Mouse (Mus musculus) T-helper 17 cell (primary cell): Measurements from ENCODE around the gene Gria4.
"Not testable (repeated sequence)": the region's sequence is repeated elsewhere in the genome, so short reads cannot be mapped to it uniquely, and the experiment has no call there.

Experiments used
- in situ Hi-C, 2 experiments: fragments of 300-600 bp; cut with MboI, MseI; formaldehyde crosslinking; loops; 1 replicate in 1 of 2; 2 replicates in 1 of 2; pipeline ENCODE4 v1.15.1; 2025; ENCODE audit warnings: high pct_unique_total_duplicates in 2 of 2

Gria4 gene

DNA sequence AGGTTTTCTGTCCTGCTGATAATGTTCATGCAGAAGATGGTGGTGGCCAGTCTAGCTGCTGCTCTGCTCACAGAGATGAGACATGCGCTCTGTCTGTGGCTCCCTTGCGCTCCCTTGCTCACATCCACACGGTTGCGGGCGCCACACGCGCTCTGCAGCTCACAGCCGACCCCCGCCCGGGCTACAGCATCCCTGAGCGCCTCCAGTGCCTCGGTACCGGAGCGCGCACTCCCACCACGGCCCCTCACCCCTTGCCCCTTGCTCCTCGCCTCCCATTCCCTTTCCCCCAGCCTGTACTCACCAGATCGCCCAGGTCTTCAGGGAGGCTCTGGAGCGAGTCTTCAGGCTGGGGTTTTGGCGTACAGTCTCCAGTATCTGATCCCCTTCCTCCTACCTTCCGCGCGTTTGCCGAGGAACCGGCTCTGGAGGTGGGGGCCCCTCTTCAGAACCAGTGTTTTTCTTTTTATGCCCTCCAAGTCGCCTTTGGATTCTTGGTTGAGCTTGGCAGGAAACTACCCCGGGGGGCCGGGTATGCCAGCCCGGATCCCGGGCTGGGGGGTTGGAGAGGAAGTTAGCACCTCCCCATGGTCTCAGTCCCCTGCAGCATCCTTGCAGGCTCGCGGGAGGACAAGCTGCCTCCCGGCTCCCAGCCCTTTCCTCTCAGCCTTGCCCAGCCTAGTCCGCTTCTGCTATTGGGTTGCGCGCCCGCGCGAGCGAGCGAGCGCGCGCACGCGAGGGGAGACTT lies at the start of gene Gria4:
Gene Gria4 (minus strand): TSS at position 691 of the 745 bp plus-strand sequence.
- in situ Hi-C loops, result loop anchor here in 1 of 2 experiments (10.0 kb wide), 1 partner anchor 1609 kb away; no protein-coding TSS in a partner anchor

DNA sequence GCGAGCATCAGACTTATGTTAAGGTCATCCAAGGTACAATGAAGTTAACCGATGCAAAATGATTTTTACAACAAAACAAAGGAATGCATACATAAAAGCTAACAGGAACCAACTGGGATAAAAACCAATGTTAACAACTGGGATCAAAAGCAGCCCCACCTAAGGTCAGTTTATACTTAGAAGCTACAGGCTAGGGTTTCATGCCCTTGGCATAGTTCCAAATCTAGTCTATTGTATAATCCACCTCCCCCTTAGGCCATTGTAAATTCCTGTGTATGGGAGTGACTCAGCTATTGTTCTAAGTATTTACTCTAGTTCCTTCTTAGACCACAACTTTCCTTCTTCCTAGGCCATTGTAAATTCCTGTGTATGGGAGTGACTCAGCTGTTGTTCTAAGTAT lies 14.9 kb upstream of the Gria4 start:
- in situ Hi-C loops, result not testable (repeated sequence)

DNA sequence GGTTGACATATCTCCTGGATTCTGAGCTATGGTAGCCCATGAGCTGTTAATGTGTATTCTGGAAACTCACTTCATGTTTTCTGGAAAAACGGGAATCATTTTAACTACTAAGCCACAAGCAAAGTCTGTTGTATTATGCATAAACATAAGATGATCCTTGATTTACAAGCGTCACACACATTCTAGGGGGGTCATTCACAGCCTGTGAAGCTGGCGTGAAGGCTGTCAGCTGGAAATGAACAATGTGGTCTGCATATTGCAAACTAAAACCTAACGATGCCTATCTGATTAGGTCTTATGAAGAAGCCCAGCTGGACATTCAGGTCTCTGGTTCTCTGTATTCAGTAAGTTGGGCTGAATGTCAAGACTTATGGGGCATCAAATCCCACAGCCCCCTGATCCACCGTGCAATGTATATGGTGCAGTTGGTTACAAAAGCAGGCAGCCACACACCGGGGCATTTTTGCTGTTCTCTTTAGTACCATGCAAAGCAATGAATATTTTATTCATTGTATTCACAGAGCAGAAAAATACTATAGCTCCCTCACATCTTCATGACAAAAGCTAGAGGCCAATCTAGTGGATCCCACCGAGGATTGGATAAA lies 7.2 kb upstream of the Gria4 start:
- in situ Hi-C loops, result no loop called here

DNA sequence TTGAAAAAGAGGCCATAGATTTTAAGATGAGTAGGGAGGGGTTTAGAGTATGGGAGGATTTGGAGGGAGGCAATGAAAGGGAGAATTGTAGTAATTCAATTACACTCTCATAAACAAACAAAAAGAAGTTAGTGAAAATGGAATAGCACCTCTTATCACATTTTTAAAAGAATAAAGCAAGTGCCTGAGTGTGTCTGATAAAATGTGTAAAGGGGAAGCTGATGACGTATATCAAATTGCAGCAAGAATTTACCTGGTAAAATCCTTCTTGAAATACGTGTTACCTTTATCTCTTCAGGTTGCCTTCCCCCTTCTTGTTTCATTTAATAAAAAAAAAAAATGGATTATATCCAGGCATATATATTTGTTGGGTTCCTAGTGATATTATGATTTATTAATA lies 1.4 kb upstream of the Gria4 start:
- in situ Hi-C loops, result loop anchor here in 1 of 2 experiments (10.0 kb wide), 1 partner anchor 1607 kb away; no protein-coding TSS in a partner anchor

DNA sequence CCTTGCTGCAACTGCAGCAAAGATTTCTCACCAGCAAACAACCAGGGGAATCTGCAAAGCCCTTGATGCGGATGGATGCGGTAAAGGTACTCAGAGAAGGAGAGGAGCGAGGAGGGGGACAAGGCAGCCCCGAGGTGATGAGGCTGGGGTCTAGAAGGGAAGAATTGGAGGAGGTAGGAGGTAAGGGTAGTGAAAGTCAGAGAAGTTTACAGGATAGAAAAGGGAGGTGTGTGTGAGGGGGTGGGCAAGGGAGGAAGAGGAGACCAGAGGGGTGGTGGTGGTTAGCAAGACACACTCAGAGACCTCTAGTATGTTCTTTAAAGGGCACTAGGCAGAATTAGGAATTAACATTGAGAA lies 233 bp upstream of the Gria4 start:
- in situ Hi-C loops, result loop anchor here in 1 of 2 experiments (10.0 kb wide), 1 partner anchor 1609 kb away; no protein-coding TSS in a partner anchor

DNA sequence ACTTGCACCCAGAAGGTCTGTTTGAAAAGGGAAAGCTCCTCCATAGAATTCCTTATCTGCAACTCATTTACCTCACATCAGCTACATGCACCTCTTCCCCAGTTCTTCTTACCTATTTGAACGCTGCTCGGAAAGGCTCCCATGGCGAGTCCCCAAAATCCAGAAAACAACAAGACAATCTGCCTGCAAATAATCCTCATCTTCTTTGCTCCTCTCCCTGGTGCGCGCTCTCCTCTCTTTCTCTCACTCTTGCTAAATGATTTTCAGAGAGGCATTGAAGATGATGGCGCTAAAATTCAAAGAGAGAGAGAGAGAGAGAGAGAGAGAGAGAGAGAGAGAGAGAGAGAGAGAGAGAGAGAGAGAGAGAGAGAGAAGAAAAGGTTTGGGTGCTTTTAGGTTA lies 959 bp downstream of the Gria4 start:
- in situ Hi-C loops, result loop anchor here in 1 of 2 experiments (10.0 kb wide), 1 partner anchor 1610 kb away; no protein-coding TSS in a partner anchor

DNA sequence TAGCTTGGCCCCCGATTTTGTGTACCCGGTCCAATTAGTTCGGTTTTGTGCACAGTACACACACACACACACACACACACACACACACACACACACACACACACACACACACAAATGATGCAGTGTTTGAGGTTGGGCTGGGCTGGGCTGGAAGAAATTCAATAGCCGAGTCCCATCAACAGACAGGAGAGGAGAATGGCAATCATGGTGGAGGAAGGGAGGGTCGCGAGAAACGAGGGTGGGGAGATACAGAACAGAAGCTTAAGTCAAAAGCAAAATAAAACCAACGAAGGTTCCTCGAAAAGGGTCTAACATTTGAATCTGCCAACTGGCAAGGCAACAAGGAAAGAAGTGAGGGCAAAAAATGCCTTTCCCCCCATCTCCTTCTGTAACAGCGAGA lies 1.6 kb downstream of the Gria4 start:
- in situ Hi-C loops, result loop anchor here in 1 of 2 experiments (10.0 kb wide), 1 partner anchor 1610 kb away; no protein-coding TSS in a partner anchor

DNA sequence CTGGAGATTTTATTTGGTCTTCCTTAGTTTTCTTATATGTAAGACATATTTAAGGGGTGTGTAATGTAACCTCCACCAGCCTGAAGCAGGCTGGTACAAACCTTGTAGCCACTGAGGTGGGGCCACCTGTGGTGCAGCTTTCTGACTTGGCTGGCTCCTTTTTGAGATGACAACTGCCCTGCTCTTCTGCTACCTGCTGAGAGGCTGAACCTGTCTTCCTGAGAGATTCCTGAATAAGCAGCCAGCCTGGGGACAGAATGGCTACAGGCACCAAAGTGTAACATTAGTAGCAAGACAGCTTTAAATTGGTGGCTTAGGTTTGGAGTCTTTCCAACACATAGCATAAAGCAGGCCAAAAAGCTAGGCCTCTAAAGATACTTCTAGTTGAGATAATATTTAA lies 46.6 kb downstream of the Gria4 start:
- in situ Hi-C loops, result not testable (repeated sequence)

DNA sequence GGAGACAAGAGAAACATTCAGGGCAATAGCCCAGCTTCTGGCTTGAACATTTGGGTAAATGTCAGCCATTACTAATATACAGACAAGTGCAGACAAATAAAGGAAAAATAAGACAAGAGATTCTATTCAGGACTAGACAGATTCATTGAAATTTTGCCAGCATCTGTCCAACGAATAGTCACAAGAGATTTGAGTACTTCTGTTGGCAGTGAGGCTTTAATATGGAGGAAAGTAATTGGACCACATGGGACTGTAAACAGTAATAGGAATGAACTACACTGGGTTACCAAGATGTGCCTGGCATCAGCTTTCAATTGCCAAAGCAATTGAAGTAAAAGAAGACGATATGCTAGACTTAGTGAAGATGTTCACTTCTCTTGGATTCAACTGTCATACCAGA lies 81.9 kb downstream of the Gria4 start:
- in situ Hi-C loops, result no loop called here

DNA sequence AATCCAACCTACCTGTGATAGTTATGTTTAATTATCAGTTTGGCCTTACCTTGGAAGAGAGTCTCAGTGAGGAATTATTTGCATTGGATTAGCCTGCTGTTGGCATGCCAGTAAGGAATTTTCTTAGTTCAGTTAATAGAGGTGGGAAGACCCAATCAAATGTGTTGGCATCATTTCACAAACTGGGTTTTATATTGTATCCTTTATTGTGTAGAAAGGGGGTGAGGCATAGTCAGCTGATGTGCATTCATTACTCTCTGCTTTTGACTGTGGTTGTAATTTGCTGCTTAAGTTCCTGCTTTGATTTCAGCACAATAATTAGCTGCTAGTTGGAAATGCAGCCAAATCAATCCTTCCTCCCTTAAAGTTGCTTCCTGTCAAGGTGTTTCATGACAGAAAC lies 83.7 kb downstream of the Gria4 start:
- in situ Hi-C loops, result no loop called here

DNA sequence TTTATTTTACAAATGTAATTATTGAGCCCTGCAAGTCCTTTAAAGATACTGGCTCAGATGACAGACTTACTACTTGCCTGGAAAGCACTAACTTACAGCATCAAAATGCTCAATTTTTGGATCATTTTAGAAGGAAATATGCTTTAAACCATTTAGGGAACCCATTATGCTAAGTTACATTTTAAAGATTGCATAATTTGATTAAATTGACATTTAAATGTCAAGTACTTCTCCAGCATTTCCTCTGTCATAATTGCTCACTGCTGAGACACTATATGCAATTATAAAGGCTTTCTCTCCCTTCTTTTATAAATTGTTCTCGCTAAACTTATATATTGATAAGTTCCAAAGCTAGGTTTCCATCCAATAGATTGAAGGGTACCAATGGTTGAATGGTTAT lies 108.9 kb downstream of the Gria4 start:
- in situ Hi-C loops, result no loop called here

DNA sequence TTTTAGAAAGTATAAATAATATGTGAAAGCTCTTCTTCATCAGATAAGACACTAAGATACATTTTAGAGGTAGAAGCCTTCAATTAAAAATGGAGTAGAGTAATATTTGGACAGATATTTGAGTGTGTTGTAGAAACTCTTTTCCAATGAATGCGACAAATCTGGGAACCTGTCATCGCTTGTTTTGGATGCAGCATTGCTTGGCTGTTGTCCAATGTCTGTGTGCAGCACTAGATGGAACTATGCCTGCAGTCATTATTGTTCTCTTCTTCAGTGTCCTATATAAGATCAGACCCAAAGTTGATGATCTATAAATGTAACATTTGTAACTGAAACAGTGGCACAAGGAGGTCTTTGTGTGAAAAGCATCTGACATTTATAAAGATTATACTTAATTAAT lies 115.8 kb downstream of the Gria4 start:
- in situ Hi-C loops, result no loop called here

DNA sequence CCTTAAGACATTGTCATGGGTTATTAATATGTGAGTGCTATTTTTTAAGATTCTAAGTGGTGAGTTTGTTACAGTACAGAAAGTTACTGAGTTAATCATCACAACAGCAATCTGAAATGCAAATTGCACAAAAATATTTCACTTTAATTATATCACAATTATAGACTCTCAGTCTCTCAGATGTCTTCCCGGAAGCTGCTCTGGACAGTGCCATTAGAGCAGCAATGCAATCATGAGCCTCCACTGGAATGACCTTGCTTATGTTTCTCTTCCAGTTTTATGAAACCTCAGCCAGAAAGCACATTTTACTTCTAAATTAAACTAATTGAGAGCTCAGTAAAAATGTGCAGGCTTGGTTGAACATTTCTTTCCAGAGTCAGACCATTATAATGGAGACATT lies 116.9 kb downstream of the Gria4 start:
- in situ Hi-C loops, result no loop called here

DNA sequence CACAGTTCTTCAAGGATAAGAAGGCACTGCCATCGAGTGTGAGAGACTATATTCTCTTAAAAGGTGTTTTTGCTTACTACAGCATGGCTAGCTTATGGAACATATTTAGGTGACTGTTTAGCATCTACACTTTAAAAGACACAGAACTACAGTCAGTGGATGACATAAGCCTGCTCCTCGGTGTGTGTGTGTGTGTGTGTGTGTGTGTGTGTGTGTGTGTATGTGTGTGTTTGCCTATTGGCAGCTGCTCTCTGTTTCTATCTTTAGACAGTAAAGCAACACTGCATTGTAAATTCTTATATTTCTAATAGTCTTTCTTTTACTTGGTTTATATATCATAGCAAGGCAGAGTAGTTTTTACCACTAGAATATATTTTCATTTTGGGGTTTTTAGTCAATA lies 130.3 kb downstream of the Gria4 start:
- in situ Hi-C loops, result no loop called here

DNA sequence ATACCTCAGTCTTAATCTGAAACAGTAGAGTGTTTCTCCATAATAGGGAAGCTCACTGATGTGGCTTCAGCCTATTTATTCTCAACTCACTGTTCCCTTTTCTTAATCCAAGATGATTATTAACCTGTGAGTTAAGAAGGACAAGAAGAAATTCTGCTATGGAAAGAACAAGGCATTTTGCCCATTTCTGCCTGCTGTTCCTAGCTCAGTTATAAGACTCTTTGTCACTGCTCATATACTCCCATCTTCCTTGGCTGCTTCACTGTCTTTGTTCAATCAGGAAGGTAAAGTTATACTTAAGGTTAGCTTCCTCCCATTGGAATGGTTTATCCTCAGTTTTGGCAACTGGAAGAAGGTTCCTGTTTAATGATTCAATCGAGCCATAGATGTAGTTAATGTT lies 133.6 kb downstream of the Gria4 start:
- in situ Hi-C loops, result no loop called here

DNA sequence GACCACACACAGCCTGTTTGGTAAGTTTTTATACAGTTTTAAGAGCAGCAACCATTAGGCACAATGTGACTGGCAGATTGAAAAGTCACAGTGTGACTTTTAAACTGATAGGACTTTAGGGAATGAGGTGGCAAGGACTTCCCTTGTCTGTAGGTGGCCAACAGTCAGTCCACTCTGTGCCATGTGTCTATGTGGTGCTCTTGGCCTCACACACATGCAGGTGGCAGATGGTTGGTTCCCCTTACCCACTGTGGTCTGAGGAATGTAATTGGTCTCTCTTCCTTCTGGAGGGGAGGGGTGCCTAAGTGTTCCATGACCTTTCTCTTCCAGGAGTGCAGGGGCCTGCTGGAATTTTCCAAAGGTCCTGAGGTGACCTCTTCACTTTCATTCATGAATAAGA lies 137.1 kb downstream of the Gria4 start:
- in situ Hi-C loops, result loop anchor here in 1 of 2 experiments (10.0 kb wide), 1 partner anchor 606 kb away; no protein-coding TSS in a partner anchor

DNA sequence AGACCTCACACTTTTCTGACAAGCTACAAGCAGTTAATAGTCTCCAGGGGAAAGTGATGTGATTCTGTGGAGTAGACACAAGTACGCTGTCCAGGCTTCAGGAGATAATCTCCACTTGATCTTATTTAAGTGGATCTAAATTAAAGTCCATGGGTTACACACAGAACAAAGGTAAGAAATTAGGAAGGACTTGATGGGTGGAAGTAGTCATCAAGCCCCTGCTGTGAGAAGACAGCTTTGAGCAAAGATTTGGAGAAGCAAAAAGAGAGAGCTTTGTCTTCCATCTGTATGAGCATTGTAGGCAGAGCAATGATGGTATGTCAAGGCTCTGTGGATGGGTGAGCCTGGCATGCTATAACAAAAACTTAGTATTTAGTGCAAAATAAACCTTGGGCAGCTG lies 141.7 kb downstream of the Gria4 start:
- in situ Hi-C loops, result loop anchor here in 1 of 2 experiments (10.0 kb wide), 1 partner anchor 610 kb away; no protein-coding TSS in a partner anchor

DNA sequence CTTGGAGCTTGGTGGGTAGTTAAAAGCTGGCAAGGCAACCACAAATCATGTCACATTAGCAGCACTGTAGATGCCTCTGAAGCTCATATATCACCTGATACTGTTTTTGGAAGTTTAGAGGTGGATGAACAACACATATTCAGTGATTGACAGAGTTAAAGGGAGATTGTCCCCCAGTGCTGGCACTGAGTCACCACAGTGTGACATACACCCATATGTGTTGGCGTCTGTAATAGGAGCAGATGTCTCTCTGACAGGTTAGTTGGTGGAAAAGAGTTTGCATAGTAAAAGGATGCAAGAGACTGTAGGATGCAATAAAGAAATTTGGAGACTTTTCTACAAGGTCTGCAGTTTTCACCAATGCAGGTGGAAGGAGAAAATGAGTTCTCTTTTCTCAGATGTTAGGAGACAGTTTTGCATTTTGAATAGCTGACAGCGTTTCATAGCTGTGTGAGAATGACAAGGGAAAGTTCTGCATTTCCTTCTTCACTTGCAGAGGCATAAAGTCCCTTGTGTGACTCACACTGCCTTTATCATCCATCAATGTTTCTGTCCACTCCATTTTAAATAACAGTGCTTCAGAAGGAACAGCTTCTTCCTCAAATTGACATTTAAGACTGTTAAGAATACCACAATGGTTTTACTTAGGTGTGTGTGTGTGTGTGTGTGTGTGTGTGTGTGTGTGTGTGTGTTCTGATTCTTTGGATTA lies 156.7 kb downstream of the Gria4 start:
- in situ Hi-C loops, result no loop called here

DNA sequence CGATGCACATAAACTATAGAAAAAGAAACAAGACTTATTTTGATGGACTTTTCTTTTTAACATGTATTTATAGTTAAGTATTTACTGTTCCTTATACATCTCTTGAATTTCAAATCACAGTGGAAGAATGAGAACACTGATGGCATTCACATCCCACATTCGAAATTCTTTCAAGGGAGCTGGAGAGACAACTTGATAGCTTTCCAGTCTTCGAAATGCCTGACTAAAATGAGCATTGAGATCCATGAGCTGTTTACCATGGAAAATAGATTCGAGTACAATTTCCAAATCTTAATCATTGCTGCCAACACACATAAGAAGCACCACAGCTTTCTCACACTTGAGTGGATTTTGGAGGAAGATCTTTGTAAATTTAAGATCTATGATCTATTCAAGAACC lies 164.1 kb downstream of the Gria4 start:
- in situ Hi-C loops, result no loop called here

DNA sequence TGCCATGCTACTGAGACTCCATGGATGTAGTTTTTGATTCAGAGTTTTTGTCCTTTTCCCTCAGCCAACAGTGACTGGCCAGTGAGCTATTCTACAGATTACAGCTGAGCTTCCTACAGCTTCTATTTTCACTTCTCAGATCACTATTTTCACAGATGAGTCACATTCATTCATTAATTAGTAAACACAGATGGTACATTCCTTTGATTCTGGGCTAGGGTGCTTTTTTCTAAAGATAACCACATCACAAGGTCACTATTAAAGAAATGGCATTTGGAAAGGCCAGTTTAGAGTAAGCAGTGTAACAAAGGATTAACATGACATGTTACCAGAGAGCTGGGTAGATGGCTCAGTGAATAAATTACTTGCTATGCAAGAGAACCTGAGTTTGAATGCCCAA lies 180.7 kb downstream of the Gria4 start:
- in situ Hi-C loops, result no loop called here

DNA sequence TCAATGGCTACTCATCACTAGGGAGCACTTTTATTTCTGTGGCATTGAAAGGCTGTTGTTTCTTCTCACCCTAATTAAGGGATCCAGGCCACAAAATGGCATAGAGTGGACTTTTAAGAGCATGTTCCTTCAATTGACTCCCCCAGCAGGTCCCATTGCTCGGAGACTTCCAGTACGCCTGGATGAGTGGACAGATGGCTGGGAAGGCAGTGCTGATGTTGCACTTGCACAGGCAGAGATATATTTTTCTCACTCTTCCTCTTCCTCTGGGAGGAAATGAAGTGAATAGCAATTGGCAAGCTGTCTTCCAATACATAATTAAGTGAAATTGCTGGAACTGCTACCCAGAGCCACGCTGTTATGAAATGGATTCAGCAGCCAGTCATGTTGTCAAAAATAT lies 190.7 kb downstream of the Gria4 start:
- in situ Hi-C loops, result no loop called here

DNA sequence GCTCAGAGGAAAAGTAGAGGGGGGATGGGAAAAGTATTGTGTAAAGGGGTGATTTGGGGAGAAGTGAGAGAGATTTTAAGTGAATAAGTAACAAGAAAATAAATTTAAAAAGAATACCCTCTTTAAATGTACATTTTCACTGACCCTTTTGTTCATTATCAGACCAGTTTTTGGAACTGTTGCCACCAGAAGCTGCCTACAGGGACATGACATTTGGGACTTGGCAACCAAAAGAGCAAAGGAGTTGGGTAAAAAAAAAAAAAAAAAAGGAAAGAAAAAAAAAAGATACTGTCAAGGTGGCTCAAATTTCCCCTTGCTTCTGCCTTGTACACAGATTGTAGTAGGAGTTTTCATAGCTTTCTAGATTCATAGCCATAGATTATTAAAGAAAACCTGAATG lies 191.8 kb downstream of the Gria4 start:
- in situ Hi-C loops, result no loop called here
